Mouse (Mus musculus) lung, postnatal 10 days (tissue): ENCODE measurements at regions not wholly inside any gene's neighbourhood (a gene's known extent, or its start where the extent isn't known, plus 50 kb on each side); places are given as distances from the start of the nearest gene placed in this dataset.
A peak's percentile ranks its signal among the peaks of the same experiment; 100 is the strongest.
"Not testable (repeated sequence)": the region's sequence is repeated elsewhere in the genome, so short reads cannot be mapped to it uniquely, and the experiment has no call there.

Experiments used
- DNase-seq: peaks from one replicate; pipeline ENCODE4 v3.0.0; 2021

- DNase-seq = no peak
Measured at GRCm38 (mm10) chr5:3247333-3247732, 94.0 kb upstream of the Cdk6 start.

GRCm38 (mm10) chr5:3250273-3250672 is 91.0 kb upstream of the Cdk6 start:
- no peak for DNase-seq

GRCm38 (mm10) chr5:3260289-3260688 is 81.0 kb upstream of the Cdk6 start:
- no peak for DNase-seq

GRCm38 (mm10) chr5:3264988-3265738 is 76.1 kb upstream of the Cdk6 start:
- not testable (repeated sequence) for DNase-seq

GRCm38 (mm10) chr5:3267021-3267420 is 74.3 kb upstream of the Cdk6 start:
- no peak for DNase-seq

GRCm38 (mm10) chr5:3269760-3270159 is 71.5 kb upstream of the Cdk6 start:
- peak; percentile 5 for DNase-seq

GRCm38 (mm10) chr5:3273140-3273539 is 68.1 kb upstream of the Cdk6 start:
- DNase-seq = not testable (repeated sequence)

GRCm38 (mm10) chr5:3277241-3277640 is 64.0 kb upstream of the Cdk6 start:
- DNase-seq = not testable (repeated sequence)

GRCm38 (mm10) chr5:3278956-3279355 is 62.3 kb upstream of the Cdk6 start:
- not testable (repeated sequence) for DNase-seq

- DNase-seq = not testable (repeated sequence)
Measured at GRCm38 (mm10) chr5:3281911-3282506, 59.3 kb upstream of the Cdk6 start.

- DNase-seq = no peak
Measured at GRCm38 (mm10) chr5:3283083-3283482, 58.2 kb upstream of the Cdk6 start.

- DNase-seq = not testable (repeated sequence)
Measured at GRCm38 (mm10) chr5:3284335-3284734, 57.0 kb upstream of the Cdk6 start.

GRCm38 (mm10) chr5:3289991-3290417 is 51.3 kb upstream of the Cdk6 start:
- DNase-seq = peak; percentile 13
